Mouse (Mus musculus) megakaryocyte progenitor cell, adult 5-6 weeks (primary cell): ENCODE measurements around the gene Acy3. TPM values are rescaled to one million over a fixed set of nuclear protein-coding genes. Genes with fewer than 3 reads are reported as not detected.
"Not testable (repeated sequence)": the region's sequence is repeated elsewhere in the genome, so short reads cannot be mapped to it uniquely, and the experiment has no call there.

Source experiments
- ATAC-seq: replicated peaks from 2 replicates; pipeline ENCODE4 v1.8.0; 2016; ENCODE audit warnings: mild to moderate bottlenecking, moderate TSS enrichment, inconsistent platforms; ENCODE audit not compliant: poor library complexity
- total RNA-seq, 2 experiments: library from RNA; stranded (forward) in 1 of 2; stranded (reverse) in 1 of 2; fragments of 157-497, 149-512 nt in 1 of 2; fragments of 200-1000 nt in 1 of 2; gene quantifications; 2 replicates each; pipeline versions ENCODE4 v1.2.3 to v1.2.4; 2015 to 2017

Gene Acy3
- total RNA-seq (2015) (3.4 and 3.9 TPM in 2 replicates), total RNA-seq (2017) (1.2 and 1.6 TPM in 2 replicates)

- peak; percentile 82 for ATAC-seq
These were observed at the start of gene Acy3 for GRCm38 (mm10) chr19:3986334-3986733. Gene Acy3, plus strand, starts transcription at chr19:3986570.

GRCm38 (mm10) chr19:3942315-3942714 is 44.1 kb upstream of the Acy3 start:
- ATAC-seq = no peak

GRCm38 (mm10) chr19:3942986-3943735 is 43.2 kb upstream of the Acy3 start:
- peak; percentile 81 for ATAC-seq

- 0 out of 2 replicates have a peak, but pooled peaks have one; percentile 26 for ATAC-seq
These were observed 40.4 kb upstream of the Acy3 start for GRCm38 (mm10) chr19:3945872-3946564.

- ATAC-seq = peak; percentile 65
These were observed 39.7 kb upstream of the Acy3 start for GRCm38 (mm10) chr19:3946715-3947114.

GRCm38 (mm10) chr19:3947813-3948212 is 38.6 kb upstream of the Acy3 start:
- ATAC-seq = no peak

GRCm38 (mm10) chr19:3948546-3948945 is 37.8 kb upstream of the Acy3 start:
- ATAC-seq = no peak

- no peak for ATAC-seq
These were observed 36.0 kb upstream of the Acy3 start for GRCm38 (mm10) chr19:3950331-3950730.

GRCm38 (mm10) chr19:3951461-3951860 is 34.9 kb upstream of the Acy3 start:
- ATAC-seq = peak; percentile 50

- ATAC-seq = no peak
These were observed 34.3 kb upstream of the Acy3 start for GRCm38 (mm10) chr19:3952099-3952498.

GRCm38 (mm10) chr19:3955033-3955432 is 31.3 kb upstream of the Acy3 start:
- ATAC-seq = peak; percentile 55; the same call in 1 of the 2 replicates

GRCm38 (mm10) chr19:3955804-3956203 is 30.6 kb upstream of the Acy3 start:
- no peak for ATAC-seq

- not testable (repeated sequence) for ATAC-seq
These were observed 28.9 kb upstream of the Acy3 start for GRCm38 (mm10) chr19:3957296-3958036.

- no peak for ATAC-seq
These were observed 27.9 kb upstream of the Acy3 start, which contains the start of gene Aldh3b3 for GRCm38 (mm10) chr19:3958470-3958869. Gene Aldh3b3, plus strand, starts transcription at chr19:3958645.

GRCm38 (mm10) chr19:3959030-3959429 is 27.3 kb upstream of the Acy3 start:
- no peak for ATAC-seq

- no peak for ATAC-seq
These were observed 26.2 kb upstream of the Acy3 start for GRCm38 (mm10) chr19:3960211-3960610.

GRCm38 (mm10) chr19:3961805-3962204 is 24.6 kb upstream of the Acy3 start:
- not testable (repeated sequence) for ATAC-seq

GRCm38 (mm10) chr19:3962469-3962868 is 23.9 kb upstream of the Acy3 start:
- peak; percentile 37; the same call in 1 of the 2 replicates for ATAC-seq

GRCm38 (mm10) chr19:3964030-3964429 is 22.3 kb upstream of the Acy3 start:
- ATAC-seq = no peak

- ATAC-seq = 0 out of 2 replicates have a peak, but pooled peaks have one; percentile 43
These were observed 19.9 kb upstream of the Acy3 start for GRCm38 (mm10) chr19:3966330-3967075.
